Mouse (Mus musculus) spleen, postnatal 10 days (tissue): Measurements from ENCODE around the gene Scyl2.
"Not testable (repeated sequence)": the region's sequence is repeated elsewhere in the genome, so short reads cannot be mapped to it uniquely, and the experiment has no call there.

ENCODE experiments used
- DNase-seq, 2 experiments: peaks; one replicate each; pipeline ENCODE4 v3.0.0; 2021 to 2022; ENCODE audit warnings: low spot score in 2 of 2

Scyl2 gene

DNA sequence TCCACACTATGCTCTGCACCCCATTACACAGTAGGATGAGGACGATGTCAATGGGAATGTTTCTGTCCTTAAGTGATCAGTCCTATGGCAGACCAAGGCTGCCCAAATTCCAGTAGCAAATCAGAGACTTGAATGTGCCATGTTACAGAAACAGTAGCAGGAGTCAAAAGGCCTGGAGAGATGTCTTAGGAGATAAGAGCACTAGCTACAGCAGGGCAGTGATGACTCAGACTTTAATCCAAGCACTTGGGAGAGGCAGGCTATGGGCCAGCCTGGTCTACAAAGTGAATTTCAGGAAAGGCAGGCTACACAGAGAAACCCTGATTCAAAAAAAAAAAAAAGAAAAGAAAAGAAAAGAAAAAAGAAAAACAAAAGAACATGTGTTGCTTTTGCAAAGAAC, 6.6 kb downstream of the Scyl2 start:
- no peak for DNase-seq

GRCm38 (mm10) chr10:89678054-89678453, 8.0 kb downstream of the Scyl2 start:
- no peak for DNase-seq

- DNase-seq, result no peak
These were observed 9.5 kb downstream of the Scyl2 start for GRCm38 (mm10) chr10:89676609-89677008.

DNA sequence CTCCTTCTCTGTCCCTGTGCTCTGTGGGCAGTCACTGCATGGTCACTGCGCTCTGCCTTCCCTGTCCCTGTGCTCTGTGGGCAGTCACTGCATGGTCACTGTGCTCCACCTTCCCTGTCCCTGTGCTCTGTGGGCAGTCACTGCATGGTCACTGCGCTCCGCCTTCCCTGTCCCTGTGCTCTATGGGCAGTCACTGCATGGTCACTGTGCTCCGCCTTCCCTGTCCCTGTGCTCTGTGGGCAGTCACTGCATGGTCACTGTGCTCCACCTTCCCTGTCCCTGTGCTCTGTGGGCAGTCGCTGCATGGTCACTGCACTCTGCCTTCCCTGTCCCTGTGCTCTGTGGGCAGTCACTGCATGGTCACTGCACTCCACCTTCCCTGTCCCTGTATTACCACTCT, 15.7 kb downstream of the Scyl2 start:
- DNase-seq, result not testable (repeated sequence)

GRCm38 (mm10) chr10:89667571-89667970, 18.5 kb downstream of the Scyl2 start:
- no peak for DNase-seq

- no peak for DNase-seq
These were observed 20.4 kb downstream of the Scyl2 start for GRCm38 (mm10) chr10:89665679-89666078.

DNA sequence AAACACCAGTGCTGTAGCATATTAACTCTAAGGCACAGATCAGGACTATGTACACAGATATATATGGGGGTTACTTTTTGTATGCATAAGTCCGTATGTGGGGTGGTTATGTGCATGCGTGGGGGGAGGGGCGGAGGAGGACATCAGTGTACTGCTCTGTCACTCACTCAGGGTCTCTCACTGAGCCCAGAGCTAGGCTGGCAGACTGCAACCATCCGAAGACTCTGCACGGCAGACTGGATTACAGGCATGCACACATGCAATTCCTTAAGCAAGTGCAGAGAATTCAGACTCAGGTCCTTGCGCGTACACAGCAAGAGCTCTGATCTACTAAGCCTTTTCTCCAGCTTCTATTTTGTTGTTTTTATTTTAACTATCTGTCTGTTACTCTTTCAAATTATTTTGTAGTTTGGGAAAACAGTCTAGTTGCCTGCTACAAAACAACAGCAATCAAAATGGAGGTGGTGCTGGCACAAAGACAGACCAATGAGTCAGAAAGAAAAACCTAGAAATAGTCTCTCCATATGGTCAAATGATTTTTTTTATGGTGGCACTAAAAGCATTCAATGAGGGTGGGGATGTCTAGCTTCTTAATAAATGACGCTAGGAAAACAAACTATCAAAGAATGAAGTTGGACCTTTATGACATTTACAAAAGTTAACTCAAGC, 21.0 kb downstream of the Scyl2 start:
- no peak for DNase-seq

DNA sequence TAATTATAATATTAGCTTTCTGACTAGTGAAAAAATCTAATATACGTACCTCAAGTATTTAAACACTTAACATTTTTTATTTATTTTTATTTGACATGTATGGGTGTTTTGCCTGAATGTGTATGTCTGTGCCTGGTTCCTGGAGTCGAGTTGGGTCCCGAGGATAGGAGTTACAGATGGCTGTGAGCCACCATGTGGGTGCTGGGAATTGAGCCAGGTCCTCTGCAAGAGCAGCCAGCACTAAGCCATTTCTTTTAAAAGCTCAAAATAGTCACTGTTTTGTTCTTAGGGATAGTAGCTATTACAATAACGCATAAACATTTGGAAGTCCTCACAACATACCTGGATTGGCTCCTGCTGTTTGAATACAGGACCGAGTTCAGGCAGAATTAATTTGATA, 29.7 kb downstream of the Scyl2 start:
- DNase-seq, result no peak

GRCm38 (mm10) chr10:89652912-89653311, 33.2 kb downstream of the Scyl2 start:
- DNase-seq, result no peak

DNA sequence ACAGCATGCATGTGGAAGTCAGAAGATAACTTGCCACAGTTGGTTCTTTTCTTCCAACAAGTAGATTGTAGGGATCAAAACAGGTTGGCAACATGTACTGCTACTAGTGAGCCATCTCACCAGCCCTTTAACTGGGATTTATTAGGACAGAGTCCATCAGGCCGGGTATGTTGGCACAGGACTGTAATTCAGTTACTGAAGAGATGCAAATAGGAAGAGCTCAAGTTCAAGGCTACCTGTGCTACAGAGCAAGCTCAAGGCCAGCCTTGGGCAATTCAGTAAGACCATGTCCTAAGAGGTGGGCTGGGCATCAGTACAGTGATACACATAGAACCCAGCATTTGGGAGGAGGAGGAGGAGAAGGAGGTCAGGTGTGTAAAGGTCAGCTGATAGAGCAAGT, 34.4 kb downstream of the Scyl2 start:
- no peak for DNase-seq

GRCm38 (mm10) chr10:89646918-89647317, 39.2 kb downstream of the Scyl2 start:
- DNase-seq, result no peak

DNA sequence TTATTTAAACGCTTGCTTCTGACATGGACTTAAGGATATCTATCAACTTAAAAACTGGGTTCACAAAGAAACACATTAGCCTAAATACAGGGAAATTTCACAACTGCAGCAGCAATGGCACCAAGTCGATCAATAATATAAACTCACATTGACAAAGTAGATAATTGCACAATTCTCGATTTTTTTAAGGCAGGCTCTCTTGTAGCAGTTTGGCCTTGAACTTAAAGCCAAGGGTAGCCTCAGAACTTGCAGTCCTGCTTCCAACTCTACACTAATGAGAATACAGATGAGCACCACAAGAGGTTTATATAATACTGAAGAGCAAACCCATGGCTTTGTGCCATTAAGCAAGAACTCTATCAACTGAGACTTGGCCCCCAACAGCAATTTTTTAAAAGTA, 49.1 kb downstream of the Scyl2 start:
- no peak for DNase-seq

GRCm38 (mm10) chr10:89635018-89635417, 51.1 kb downstream of the Scyl2 start:
- no peak for DNase-seq

GRCm38 (mm10) chr10:89633736-89634426, 52.2 kb downstream of the Scyl2 start:
- DNase-seq, result no peak

- no peak for DNase-seq
These were observed 53.0 kb downstream of the Scyl2 start for GRCm38 (mm10) chr10:89633121-89633520.

- no peak for DNase-seq
These were observed 54.3 kb downstream of the Scyl2 start for GRCm38 (mm10) chr10:89631831-89632230.

DNA sequence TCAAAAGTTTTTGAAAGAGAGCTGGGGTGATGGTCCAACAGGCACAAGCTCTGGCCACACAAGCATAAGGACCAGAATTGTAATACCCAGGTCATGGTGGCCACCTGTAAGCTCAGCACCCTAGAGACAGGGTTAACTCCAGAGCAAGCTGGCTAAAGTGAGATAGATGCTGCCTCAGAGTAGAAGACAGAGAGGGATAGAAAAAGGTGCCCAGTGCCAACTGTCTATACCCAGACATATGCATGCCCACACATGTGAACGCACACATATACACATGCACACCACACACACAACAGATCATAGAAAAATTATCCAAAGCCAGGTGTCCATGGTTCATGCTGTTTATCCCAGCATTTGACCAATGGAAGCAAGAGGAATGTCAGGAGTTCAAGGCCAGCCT, 55.5 kb downstream of the Scyl2 start:
- DNase-seq, result no peak

- peak in 1 of 2 experiments; percentile 22 for DNase-seq
These were observed 56.0 kb downstream of the Scyl2 start for GRCm38 (mm10) chr10:89630052-89630451.

DNA sequence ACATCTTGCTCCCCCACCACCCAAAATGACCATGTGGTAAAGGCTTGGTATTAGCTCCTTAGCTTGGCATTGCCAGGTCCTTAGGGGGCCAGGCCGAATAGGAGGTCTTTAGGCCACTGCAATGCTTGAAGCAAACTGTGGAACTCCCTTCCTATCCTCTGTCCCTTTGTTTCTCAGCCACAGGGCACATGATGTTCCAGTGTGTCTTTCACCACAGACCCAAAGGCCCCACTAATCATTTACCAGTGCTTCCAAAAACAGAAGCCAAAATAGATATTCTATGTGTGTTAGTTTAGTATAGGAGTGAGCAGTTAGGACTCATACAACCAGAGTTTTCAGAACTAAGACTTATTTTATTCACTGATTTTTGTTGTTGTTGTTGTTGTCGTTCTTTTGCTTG, 59.4 kb downstream of the Scyl2 start:
- DNase-seq, result no peak

- DNase-seq, result no peak
These were observed 61.9 kb downstream of the Scyl2 start for GRCm38 (mm10) chr10:89624196-89624595.

GRCm38 (mm10) chr10:89621129-89621528, 65.0 kb downstream of the Scyl2 start, which contains the start of gene Slc17a8:
Gene Slc17a8 (minus strand): TSS chr10:89621253.
- no peak for DNase-seq

- DNase-seq, result no peak
These were observed 86.8 kb downstream of the Scyl2 start for GRCm38 (mm10) chr10:89599311-89599710.

GRCm38 (mm10) chr10:89597275-89597674, 88.8 kb downstream of the Scyl2 start:
- DNase-seq, result no peak
